Mouse (Mus musculus) right cerebral cortex, postnatal 36 days (tissue): ENCODE measurements around the gene Cyp46a1.

Source experiments
- DNase-seq, 2 experiments: peaks; one replicate each; pipeline ENCODE4 v3.0.0; 2022; ENCODE audit warnings: low spot score in 2 of 2, mixed read lengths in 1 of 2

Cyp46a1 gene

GRCm38 (mm10) chr12:108399191-108399590, 65.0 kb downstream of the Cyp46a1 start:
- DNase-seq: no peak

- no peak for DNase-seq
Measured at GRCm38 (mm10) chr12:108400951-108401350, 66.8 kb downstream of the Cyp46a1 start.

- DNase-seq: no peak
Measured at GRCm38 (mm10) chr12:108403957-108404356, 69.8 kb downstream of the Cyp46a1 start.

GRCm38 (mm10) chr12:108409100-108409499, 74.9 kb downstream of the Cyp46a1 start:
- DNase-seq: no peak

- no peak for DNase-seq
Measured at GRCm38 (mm10) chr12:108410416-108411208, 76.4 kb downstream of the Cyp46a1 start.
